ENCODE assay signal across 33 mouse cellular contexts in the genomic region with DNA sequence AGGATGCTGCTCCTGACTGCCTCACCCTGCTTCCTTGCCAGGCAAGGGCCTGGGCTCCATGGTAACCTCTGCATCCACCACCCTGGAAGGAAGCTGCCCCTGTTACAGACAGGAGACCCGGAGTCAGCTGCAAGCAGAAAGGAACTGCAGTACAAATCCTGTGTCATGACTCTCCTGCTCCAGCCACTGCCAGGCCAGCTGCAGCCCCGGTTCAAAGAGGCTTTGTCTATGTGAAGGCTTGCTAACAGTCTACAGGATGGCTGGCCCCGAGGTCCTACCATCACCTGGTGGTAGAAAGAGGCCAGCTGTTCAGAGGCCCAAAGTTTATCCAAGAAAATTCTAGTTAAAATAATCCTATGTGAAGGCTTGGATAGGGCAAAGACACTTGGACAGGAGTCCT. TPM values are rescaled to one million over a fixed set of nuclear protein-coding genes. Genes with fewer than 3 reads are reported as not detected.
DNase-seq lines count a peak whose midpoint lies in the region; ATAC-seq and TF ChIP-seq lines count a peak whose summit lies in the region.
"Had no signal": no experiment of that assay in that cellular context is flagged by ENCODE, and none has a peak within 500 bp of the region (broad histone marks: within the 10 kb centered on the region; RNA-seq: fewer than 3 reads in every experiment).

No protein-coding gene starts in this region.

- intact Hi-C loops in left cerebral cortex, adult 2 months (cut with DNase I): no loop called here
- intact Hi-C loops in left cerebral cortex, postnatal 10 days (cut with DNase I): no loop called here
- intact Hi-C loops in heart, postnatal 36 days (cut with DNase I): no loop called here

- ATAC-seq in frontal cortex, adult (ENCODE audit: low TSS enrichment): peak; percentile 23; the same call in 1 of the 2 replicates
- ATAC-seq: activated CD4-positive, CD25-positive, alpha-beta regulatory T cell, adult 4 months; forebrain, embryonic 13.5 days; forebrain, embryonic 16.5 days; hindbrain, embryonic 16.5 days had no signal

- peak overlapping the region; percentile 37 for H3K27ac ChIP-seq in left cerebral cortex, adult 2 months
- H3K27ac ChIP-seq: forebrain, embryonic 10.5 days; forebrain, embryonic 13.5 days; heart, adult 2 months; heart, embryonic 10.5 days; hindbrain, embryonic 10.5 days; hindbrain, embryonic 13.5 days had no signal

- no peak overlapping the region for H3K4me3 ChIP-seq in left cerebral cortex, adult 2 months
- H3K4me3 ChIP-seq: forebrain, embryonic 10.5 days; forebrain, embryonic 13.5 days; heart, adult 2 months; heart, embryonic 10.5 days; hindbrain, embryonic 10.5 days; hindbrain, embryonic 13.5 days had no signal

- DNase-seq in frontal cortex, adult 2 months (ENCODE audit: extremely low spot score in 1 of 2, low spot score in 1 of 2): no peak
- DNase-seq in layer of hippocampus, adult 11-12 months (ENCODE audit: low spot score): peak; percentile 40
- DNase-seq in layer of hippocampus, postnatal 36 days: no peak
- DNase-seq in left cerebral cortex, adult 2 months (ENCODE audit: extremely low spot score in 1 of 2, low spot score in 2 of 2): no peak
- no peak for DNase-seq in left cerebral cortex, postnatal 10 days (ENCODE audit: extremely low spot score in 1 of 2, low spot score in 2 of 2)
- no peak for DNase-seq in heart, postnatal 36 days
- DNase-seq: adrenal gland, adult 8-10 months; adrenal gland, postnatal 25 days; cerebellum, adult 11 months; cerebellum, adult 2 months; cerebellum, adult 9-11 months; cerebellum, postnatal 25 days; embryo, embryonic 11 days; gastrocnemius, postnatal 25 days; heart, adult 2 months had no signal

- TF ChIP-seq CTCF in left cerebral cortex, adult 2 months (IDR thresholded peaks at IDR 0.05): no peak

RNA-seq across cellular contexts. Expression of a gene that starts 11.4 kb away (rescaled TPM):
- polyA plus RNA-seq in frontal cortex, adult 2 months (2012; rRNA removed): not detected in 2 replicates
- not detected for total RNA-seq in layer of hippocampus, postnatal 36 days (2021)
- total RNA-seq in left cerebral cortex, adult 2 months (2021): not detected
- total RNA-seq in left cerebral cortex, postnatal 10 days (2021): not detected
- not detected for total RNA-seq in heart, postnatal 36 days (2021)
- total RNA-seq: adrenal gland, adult 8-10 months; adrenal gland, postnatal 25 days; common myeloid progenitor, adult 5-6 weeks; ES-E14; gastrocnemius, adult 8-10 months; gastrocnemius, postnatal 25 days; heart, adult 2 months; heart, postnatal 25 days had no signal
- polyA plus RNA-seq: activated CD4-positive, CD25-positive, alpha-beta regulatory T cell, adult 4 months; cerebellum, adult 2 months; embryonic facial prominence, embryonic 11.5 days; embryonic facial prominence, embryonic 14.5 days; forebrain, embryonic 10.5 days; forebrain, embryonic 13.5 days; forebrain, embryonic 16.5 days; gonadal fat pad, adult 2 months; heart, adult 2 months; heart, embryonic 10.5 days; heart, embryonic 14.5 days; heart, postnatal 0 days; hindbrain, embryonic 10.5 days; hindbrain, embryonic 13.5 days; hindbrain, embryonic 16.5 days had no signal

RNA-seq across cellular contexts. Expression of a gene that starts 13.0 kb away (rescaled TPM):
- 6.9 and 7.4 TPM in 2 replicates for polyA plus RNA-seq in frontal cortex, adult 2 months (2012; rRNA removed)
- total RNA-seq in layer of hippocampus, postnatal 36 days (2021): 1 to 10 TPM; 3.3 to 3.7 TPM
- total RNA-seq in left cerebral cortex, adult 2 months (2021): 1 to 10 TPM; 2.3 to 3.2 TPM
- total RNA-seq in left cerebral cortex, postnatal 10 days (2021): 1 to 10 TPM; 2.6 to 2.8 TPM
- total RNA-seq in heart, postnatal 36 days (2021): 1 to 10 TPM; 8.4 to 9.2 TPM

RNA-seq across cellular contexts. Expression of a gene that starts 19.9 kb away (rescaled TPM):
- 0.17 and 0.34 TPM in 2 replicates for polyA plus RNA-seq in frontal cortex, adult 2 months (2012; rRNA removed)
- under 1 TPM; 0.22 to 0.25 TPM for total RNA-seq in layer of hippocampus, postnatal 36 days (2021)
- under 1 TPM; 0.14 to 0.25 TPM for total RNA-seq in left cerebral cortex, adult 2 months (2021)
- under 1 TPM in 1 of 2 experiments, not detected in 1; 0.26 TPM for total RNA-seq in left cerebral cortex, postnatal 10 days (2021)
- 1 to 10 TPM; 2.2 to 2.4 TPM for total RNA-seq in heart, postnatal 36 days (2021)
- polyA plus RNA-seq: activated CD4-positive, CD25-positive, alpha-beta regulatory T cell, adult 4 months had no signal

RNA-seq across cellular contexts. Expression of a gene that starts 24.3 kb away (rescaled TPM):
- polyA plus RNA-seq in frontal cortex, adult 2 months (2012; rRNA removed): 19.7 and 20.1 TPM in 2 replicates
- total RNA-seq in layer of hippocampus, postnatal 36 days (2021): 10 to 100 TPM; 17.9 to 20.2 TPM
- total RNA-seq in left cerebral cortex, adult 2 months (2021): 10 to 100 TPM; 16.1 to 18.0 TPM
- 10 to 100 TPM; 19.5 to 21.2 TPM for total RNA-seq in left cerebral cortex, postnatal 10 days (2021)
- 1 to 10 TPM; 7.1 to 7.5 TPM for total RNA-seq in heart, postnatal 36 days (2021)

RNA-seq across cellular contexts. Expression of a gene that starts 49.4 kb away (rescaled TPM):
- 26.9 and 28.9 TPM in 2 replicates for polyA plus RNA-seq in frontal cortex, adult 2 months (2012; rRNA removed)
- 10 to 100 TPM; 29.2 to 34.3 TPM for total RNA-seq in layer of hippocampus, postnatal 36 days (2021)
- total RNA-seq in left cerebral cortex, adult 2 months (2021): 10 to 100 TPM; 25.9 to 30.9 TPM
- total RNA-seq in left cerebral cortex, postnatal 10 days (2021): 10 to 100 TPM; 29.3 to 32.5 TPM
- total RNA-seq in heart, postnatal 36 days (2021): 10 to 100 TPM; 11.3 to 16.0 TPM
